Mouse (Mus musculus): ENCODE results near the gene Olfr1033. TPM values are rescaled to one million over a fixed set of nuclear protein-coding genes. Genes with fewer than 3 reads are reported as not detected.
"Not testable (repeated sequence)": the region's sequence is repeated elsewhere in the genome, so short reads cannot be mapped to it uniquely, and the experiment has no call there.

The Olfr1033 gene
- polyA plus RNA-seq (2016; fragmentation: Nextera tagmentation; extraction: Ambion mirVana) = 0.07 and 0.51 TPM in 2 replicates

DNA sequence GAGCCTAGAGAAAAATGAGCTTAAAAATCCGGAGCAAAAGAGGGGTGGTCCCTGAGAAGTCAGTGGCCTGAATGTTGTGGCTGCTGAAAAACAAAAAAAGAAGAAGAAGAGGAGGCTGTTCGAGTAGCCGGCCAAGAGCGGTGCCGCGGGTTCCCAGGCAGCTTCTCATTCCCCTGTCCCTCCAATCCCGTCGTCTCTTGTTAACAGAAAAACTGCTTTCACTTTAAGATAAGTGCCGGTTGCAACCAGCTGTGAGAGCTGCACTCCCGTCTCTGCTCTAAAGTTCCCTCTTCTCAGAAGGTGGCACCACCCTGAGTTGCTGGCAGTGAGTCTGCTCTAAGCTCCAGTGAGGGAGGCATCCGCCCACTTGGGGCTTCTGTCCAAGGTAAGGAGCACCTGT is at the start of gene Olfr1033:
TSS of gene Olfr1033 (plus strand) at position 228 of the 400 bp plus-strand sequence.
- H3K27ac ChIP-seq; ATAC-seq; H3K36me3 ChIP-seq; H3K9me3 ChIP-seq (replicated peaks); H3K27me3 ChIP-seq (replicated peaks); H3K9ac ChIP-seq; H3K4me1 ChIP-seq: not testable (repeated sequence)
- WGBS (ENCODE audit: insufficient replicate concordance) = under 1% methylated on average over 11 of the region's 11 CpGs
- Histone ChIP-seq H3K4me3 (peak within 1 kb of the TSS; percentile 32), H3K4me2 (peak within 1 kb of the TSS; percentile 50)

DNA sequence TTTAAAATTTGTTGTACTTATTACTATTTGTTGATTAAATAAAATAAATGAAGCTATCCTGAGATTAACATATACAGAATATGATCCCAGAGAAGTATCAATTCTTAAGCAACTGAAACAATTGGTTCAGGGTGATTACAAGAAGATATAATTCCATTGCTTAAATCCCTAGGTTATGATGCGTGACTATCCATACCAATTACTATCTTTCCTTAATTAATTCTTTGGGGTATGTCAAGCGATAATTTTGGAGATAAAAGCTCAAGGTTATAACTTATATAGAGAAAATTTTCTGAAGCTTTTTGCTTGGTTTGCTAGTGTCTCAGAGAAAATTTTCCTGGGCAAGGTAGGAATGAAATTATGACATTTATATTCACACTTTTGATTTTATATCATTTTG is 46.8 kb upstream of the Olfr1033 start, which contains the start of gene Olfr1029:
TSS of gene Olfr1029 (plus strand) at position 301 of the 400 bp plus-strand sequence.
- Histone ChIP-seq H3K4me2 (no peak within 1 kb of the TSS), H3K27ac (no peak within 1 kb of the TSS), H3K4me1 (no peaks in the 10 kb centered on the region), H3K27me3 (replicated peaks) (no peaks in the 10 kb centered on the region), H3K9ac (no peak within 1 kb of the TSS), H3K9me3 (replicated peaks) (no peaks in the 10 kb centered on the region), H3K36me3 (no peaks in the 10 kb centered on the region), H3K4me3 (no peak within 1 kb of the TSS)
- ATAC-seq = no peak
- WGBS (ENCODE audit: insufficient replicate concordance) = 68% methylated on average over 2 of the region's 2 CpGs

DNA sequence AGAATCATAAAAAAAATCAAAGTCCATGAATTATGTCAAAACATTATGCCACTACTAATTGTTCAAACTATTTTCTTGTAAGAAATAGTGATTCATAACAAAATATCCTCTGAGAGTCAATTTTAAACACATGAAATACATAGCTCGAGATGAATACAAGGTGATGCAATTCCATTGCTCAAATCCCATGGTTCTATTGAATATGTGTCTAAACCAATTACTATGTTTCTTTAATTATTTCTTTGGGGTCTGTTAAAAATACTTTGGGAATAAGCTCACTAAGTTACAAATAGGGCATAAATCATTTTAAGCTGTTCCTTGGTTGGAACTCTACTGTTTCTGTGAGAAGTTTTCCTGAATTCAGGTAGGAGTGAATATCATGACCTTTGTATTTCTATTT is 41.5 kb upstream of the Olfr1033 start, which contains the start of gene Olfr1030:
TSS of gene Olfr1030 (plus strand) at position 301 of the 400 bp plus-strand sequence.
- no peaks in the 10 kb centered on the region for H3K36me3 ChIP-seq
- no peak within 1 kb of the TSS for H3K4me2 ChIP-seq
- no peaks in the 10 kb centered on the region for H3K27me3 ChIP-seq (replicated peaks)
- no peak for ATAC-seq
- H3K9me3 ChIP-seq (replicated peaks) = no peaks in the 10 kb centered on the region
- no peak within 1 kb of the TSS for H3K4me3 ChIP-seq
- H3K9ac ChIP-seq = no peak within 1 kb of the TSS
- H3K4me1 ChIP-seq = no peaks in the 10 kb centered on the region
- H3K27ac ChIP-seq = no peak within 1 kb of the TSS
- 47% methylated on average over 1 of the region's 1 CpGs for WGBS (ENCODE audit: insufficient replicate concordance)

DNA sequence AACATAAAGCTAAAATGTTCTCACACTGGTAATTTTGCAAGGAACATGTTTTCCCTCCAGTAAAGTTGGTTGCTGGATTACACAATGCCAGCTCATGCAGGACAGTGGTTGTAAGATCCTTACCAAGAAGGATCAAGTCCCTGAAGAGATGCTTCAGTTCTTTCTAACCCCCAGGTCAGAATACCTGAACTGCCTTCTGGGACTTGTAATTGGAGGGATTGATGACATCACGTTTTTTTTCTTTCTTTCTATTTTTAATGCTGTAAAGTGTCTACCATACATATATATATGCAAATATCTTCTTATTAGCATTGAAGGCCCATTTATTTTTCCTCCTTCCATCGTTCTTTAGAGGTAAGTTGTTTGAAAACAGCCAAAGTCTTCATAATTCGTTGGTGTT is 30.4 kb upstream of the Olfr1033 start, which contains the start of gene Olfr1031:
TSS of gene Olfr1031 (plus strand) at position 301 of the 400 bp plus-strand sequence.
- no peaks in the 10 kb centered on the region for H3K9me3 ChIP-seq (replicated peaks)
- WGBS (ENCODE audit: insufficient replicate concordance) = 30% methylated on average over 3 of the region's 3 CpGs
- no peaks in the 10 kb centered on the region for H3K27me3 ChIP-seq (replicated peaks)
- H3K9ac ChIP-seq = no peak within 1 kb of the TSS
- no peaks in the 10 kb centered on the region for H3K4me1 ChIP-seq
- H3K4me2 ChIP-seq = no peak within 1 kb of the TSS
- no peaks in the 10 kb centered on the region for H3K36me3 ChIP-seq
- H3K27ac ChIP-seq = no peak within 1 kb of the TSS
- no peak for ATAC-seq
- H3K4me3 ChIP-seq = no peak within 1 kb of the TSS

DNA sequence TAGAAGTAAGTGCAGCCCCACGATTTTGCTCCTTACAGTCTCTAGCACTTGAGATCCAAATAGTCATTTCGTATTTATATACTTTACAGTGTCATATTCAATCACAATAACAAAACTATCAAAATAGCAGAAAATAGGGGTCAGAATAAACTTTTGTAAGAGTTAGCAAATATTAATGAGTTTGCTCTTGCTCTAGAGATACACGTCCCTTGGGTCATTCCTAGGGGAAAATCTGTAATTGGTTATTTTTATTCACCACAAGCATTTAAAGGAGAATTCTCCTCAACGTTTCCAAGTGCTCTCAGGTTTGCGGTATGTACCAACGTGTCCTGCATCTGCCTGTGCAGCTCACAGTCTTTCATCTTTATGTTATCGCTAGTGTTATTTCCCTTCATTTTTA is 15.2 kb upstream of the Olfr1033 start, which contains the start of gene Olfr1032:
TSS of gene Olfr1032 (plus strand) at position 301 of the 400 bp plus-strand sequence.
- H3K4me1 ChIP-seq = no peaks in the 10 kb centered on the region
- WGBS (ENCODE audit: insufficient replicate concordance) = 70% methylated on average over 7 of the region's 7 CpGs
- H3K9ac ChIP-seq = no peak within 1 kb of the TSS
- no peaks in the 10 kb centered on the region for H3K27me3 ChIP-seq (replicated peaks)
- no peak within 1 kb of the TSS for H3K4me3 ChIP-seq
- H3K27ac ChIP-seq = no peak within 1 kb of the TSS
- H3K36me3 ChIP-seq = no peaks in the 10 kb centered on the region
- no peaks in the 10 kb centered on the region for H3K9me3 ChIP-seq (replicated peaks)
- H3K4me2 ChIP-seq = no peak within 1 kb of the TSS
- ATAC-seq = no peak

DNA sequence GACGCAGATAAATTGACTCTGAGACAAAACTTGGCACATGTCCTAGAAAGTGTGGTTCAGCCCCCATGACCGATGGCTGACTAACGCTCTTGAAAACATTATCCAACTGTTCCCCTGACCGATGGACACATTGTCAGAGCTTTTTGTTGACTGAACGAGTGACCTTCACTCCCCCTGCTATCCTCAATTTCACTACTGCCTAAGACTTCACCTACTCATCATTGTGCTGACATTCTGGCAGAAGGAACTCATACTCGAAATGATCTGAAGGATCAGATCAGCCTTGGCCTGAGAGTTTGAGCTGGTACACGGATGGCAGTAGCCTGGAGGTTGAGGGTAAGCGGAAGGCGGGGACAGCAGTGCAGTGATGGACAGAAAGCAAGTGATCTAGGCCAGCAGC is 1.1 kb downstream of the Olfr1033 start:
- H3K4me3 ChIP-seq; H3K9ac ChIP-seq; H3K4me1 ChIP-seq; H3K9me3 ChIP-seq (replicated peaks); ATAC-seq; H3K27ac ChIP-seq; H3K36me3 ChIP-seq; H3K4me2 ChIP-seq; H3K27me3 ChIP-seq (replicated peaks): not testable (repeated sequence)
- 50% methylated on average over 3 of the region's 9 CpGs for WGBS (ENCODE audit: insufficient replicate concordance)

DNA sequence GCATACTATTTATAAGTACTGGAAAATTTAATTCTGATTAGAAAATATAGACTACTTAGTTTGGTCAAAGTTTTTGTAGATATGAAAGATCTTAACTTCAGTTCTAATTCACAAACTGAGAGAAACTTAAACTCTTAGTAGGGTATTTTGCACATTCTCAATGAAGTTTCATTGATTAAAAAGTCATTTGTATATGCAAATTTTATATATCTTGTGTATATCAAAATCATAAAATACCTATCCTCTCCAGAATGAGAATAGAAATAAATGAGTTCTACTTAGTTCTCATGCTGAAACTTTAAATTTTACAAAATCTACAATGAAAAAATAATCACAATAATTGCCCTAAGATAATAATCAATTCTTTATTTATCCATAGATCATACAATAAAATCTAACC is 25.1 kb downstream of the Olfr1033 start, which contains the start of gene Olfr1034:
TSS of gene Olfr1034 (plus strand) at position 301 of the 400 bp plus-strand sequence.
- H3K27me3 ChIP-seq (replicated peaks) = no peaks in the 10 kb centered on the region
- no peaks in the 10 kb centered on the region for H3K4me1 ChIP-seq
- no peaks in the 10 kb centered on the region for H3K9me3 ChIP-seq (replicated peaks)
- H3K4me2 ChIP-seq = no peak within 1 kb of the TSS
- H3K4me3 ChIP-seq = no peak within 1 kb of the TSS
- no peak within 1 kb of the TSS for H3K27ac ChIP-seq
- ATAC-seq = no peak
- no peaks in the 10 kb centered on the region for H3K36me3 ChIP-seq
- H3K9ac ChIP-seq = no peak within 1 kb of the TSS

DNA sequence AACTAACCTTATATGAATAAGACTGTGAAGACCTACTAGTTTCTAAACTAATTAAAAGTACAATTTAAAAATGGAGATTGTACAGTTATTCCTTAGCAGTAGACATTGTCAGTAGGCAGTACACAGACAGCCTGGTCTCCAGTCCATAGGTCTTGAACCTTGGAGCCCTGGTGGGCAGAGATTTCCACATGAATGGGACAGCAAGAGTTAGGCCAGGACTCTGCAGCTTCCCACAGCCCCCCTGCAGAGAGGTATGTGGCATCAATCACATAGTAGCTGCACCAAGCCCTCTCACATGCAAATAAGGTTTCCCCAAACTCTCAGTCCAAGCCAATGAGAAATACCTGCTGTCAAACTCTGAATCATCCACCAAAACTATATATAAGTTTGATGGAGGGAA is 30.3 kb downstream of the Olfr1033 start:
- not testable (repeated sequence) for H3K27ac ChIP-seq; H3K27me3 ChIP-seq (replicated peaks); H3K4me1 ChIP-seq; H3K4me3 ChIP-seq; H3K9ac ChIP-seq; ATAC-seq; H3K9me3 ChIP-seq (replicated peaks); H3K36me3 ChIP-seq; H3K4me2 ChIP-seq

DNA sequence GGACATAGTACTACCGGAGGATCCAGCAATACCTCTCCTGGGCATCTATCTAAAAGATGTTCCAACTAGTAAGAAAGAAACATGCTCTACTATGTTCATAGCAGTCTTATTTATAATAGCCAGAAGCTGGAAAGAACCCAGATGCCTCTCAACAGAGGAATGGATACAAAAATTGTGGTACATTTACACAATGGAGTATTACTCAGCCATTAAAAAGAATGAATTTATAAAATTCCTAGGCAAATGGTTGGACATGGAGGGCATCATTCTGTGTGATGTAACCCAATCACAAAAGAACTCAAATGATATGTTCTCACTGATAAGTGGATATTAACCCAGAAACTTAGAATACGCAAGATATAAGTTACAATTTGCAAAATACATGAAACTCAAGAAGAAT is 43.3 kb downstream of the Olfr1033 start:
- not testable (repeated sequence) for H3K36me3 ChIP-seq; H3K9ac ChIP-seq; H3K27ac ChIP-seq; H3K4me1 ChIP-seq; H3K4me3 ChIP-seq; H3K27me3 ChIP-seq (replicated peaks); ATAC-seq; H3K9me3 ChIP-seq (replicated peaks); H3K4me2 ChIP-seq
- WGBS (ENCODE audit: insufficient replicate concordance) = 87% methylated on average over 2 of the region's 2 CpGs

DNA sequence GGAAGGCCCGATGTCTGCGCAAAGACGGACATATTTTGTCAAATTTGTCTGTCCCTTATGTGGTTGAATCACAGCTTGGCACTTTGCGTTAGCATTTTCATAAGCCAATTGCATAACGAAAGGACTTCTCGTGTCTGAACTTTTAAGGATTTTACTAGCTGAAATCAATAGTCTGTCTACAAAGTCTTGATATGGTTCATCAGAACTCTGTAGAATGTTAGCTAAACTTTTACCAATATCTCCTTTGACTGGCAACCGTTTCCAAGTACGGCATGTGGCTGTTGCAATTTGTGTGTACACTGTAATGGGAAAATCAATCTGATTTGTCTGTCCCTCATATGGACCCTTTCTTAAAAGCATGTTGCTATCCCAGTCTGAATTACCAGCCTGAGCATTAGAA is 49.8 kb downstream of the Olfr1033 start:
- Histone ChIP-seq H3K4me1 (no peaks in the 10 kb centered on the region), H3K4me2 (no peak overlapping the region), H3K27ac (no peak overlapping the region), H3K4me3 (no peak overlapping the region), H3K36me3 (no peaks in the 10 kb centered on the region), H3K27me3 (replicated peaks) (no peaks in the 10 kb centered on the region), H3K9ac (no peak overlapping the region), H3K9me3 (replicated peaks) (no peaks in the 10 kb centered on the region)
- no peak for ATAC-seq
- WGBS (ENCODE audit: insufficient replicate concordance) = 80% methylated on average over 8 of the region's 8 CpGs

DNA sequence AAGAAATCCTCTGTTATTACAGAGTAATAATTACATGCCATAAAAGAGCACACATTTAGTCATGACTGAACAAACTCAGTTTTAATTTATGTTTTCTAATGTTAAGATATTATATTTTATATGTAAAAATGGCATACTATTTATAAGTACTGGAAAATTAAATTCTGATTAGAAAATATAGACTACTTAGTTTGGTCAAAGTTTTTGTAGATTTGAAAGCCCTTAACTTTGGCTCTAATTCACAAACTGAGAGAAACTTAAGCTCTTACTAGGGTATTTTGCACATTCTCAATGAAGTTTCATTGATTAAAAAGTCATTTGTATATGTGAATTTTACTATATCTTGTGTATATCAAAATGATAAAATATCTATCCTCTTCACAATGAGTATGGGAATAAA is 53.3 kb downstream of the Olfr1033 start, which contains the start of gene Olfr1036:
TSS of gene Olfr1036 (plus strand) at position 301 of the 400 bp plus-strand sequence.
- H3K4me3 ChIP-seq; H3K27ac ChIP-seq; H3K9ac ChIP-seq; H3K4me1 ChIP-seq; ATAC-seq; H3K36me3 ChIP-seq; H3K9me3 ChIP-seq (replicated peaks); H3K27me3 ChIP-seq (replicated peaks); H3K4me2 ChIP-seq: not testable (repeated sequence)

DNA sequence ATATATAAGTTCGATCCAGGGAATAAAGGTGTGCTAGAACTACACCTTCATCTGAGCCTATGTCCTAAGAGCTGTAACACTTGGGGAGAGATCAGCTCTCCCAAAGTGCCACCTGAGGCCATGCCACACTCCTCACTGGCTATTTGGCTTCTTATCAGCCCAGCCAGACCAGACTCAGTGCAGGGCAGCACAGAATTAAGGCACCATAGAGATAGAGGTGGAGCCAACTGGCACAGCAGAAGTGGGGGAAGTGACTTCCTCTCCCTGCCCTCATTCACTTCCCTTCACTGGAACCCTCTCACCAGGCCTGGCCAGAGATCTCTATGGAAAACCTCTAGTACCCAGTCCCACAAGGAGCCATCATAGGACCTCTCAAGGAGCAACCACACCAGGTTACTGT is 60.0 kb downstream of the Olfr1033 start:
- not testable (repeated sequence) for H3K4me1 ChIP-seq; H3K27ac ChIP-seq; H3K4me2 ChIP-seq; H3K36me3 ChIP-seq; H3K9me3 ChIP-seq (replicated peaks); H3K27me3 ChIP-seq (replicated peaks); H3K4me3 ChIP-seq; ATAC-seq; H3K9ac ChIP-seq
- 71% methylated on average over 1 of the region's 1 CpGs for WGBS (ENCODE audit: insufficient replicate concordance)

DNA sequence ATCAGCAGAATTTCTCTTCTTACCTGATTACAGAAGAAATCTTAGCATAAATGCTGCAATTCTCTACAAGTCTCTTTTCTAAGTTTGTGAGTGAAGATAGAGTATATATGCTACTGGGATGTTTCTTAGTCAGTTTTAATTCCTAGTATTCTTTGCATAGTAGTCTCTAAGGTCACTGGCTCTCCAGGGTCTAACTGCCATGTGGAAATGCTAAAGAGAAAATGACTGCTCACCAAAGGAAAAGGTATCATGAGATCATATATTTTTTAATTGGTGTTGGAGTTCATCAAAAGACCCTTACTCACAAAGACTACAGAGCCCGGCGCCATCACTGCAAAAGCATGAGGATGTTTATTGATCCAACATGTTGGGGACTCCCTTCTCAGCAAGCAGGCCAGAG is 66.9 kb downstream of the Olfr1033 start, which contains the start of gene Olfr1037:
TSS of gene Olfr1037 (minus strand) at position 101 of the 400 bp plus-strand sequence.
- no peak within 1 kb of the TSS for H3K4me2 ChIP-seq

More for the DNA sequence above, 66.9 kb downstream of the Olfr1033 start, which contains the start of gene Olfr1037:
- no peak within 1 kb of the TSS for H3K9ac ChIP-seq
- ATAC-seq = no peak
- H3K27me3 ChIP-seq (replicated peaks) = no peaks in the 10 kb centered on the region
- H3K4me1 ChIP-seq = no peaks in the 10 kb centered on the region
- no peaks in the 10 kb centered on the region for H3K9me3 ChIP-seq (replicated peaks)
- no peak within 1 kb of the TSS for H3K4me3 ChIP-seq
- WGBS (ENCODE audit: insufficient replicate concordance) = 64% methylated on average over 2 of the region's 2 CpGs
- H3K36me3 ChIP-seq = no peaks in the 10 kb centered on the region
- H3K27ac ChIP-seq = no peak within 1 kb of the TSS

Measured in liver, embryonic 12.5 days (tissue).